Mouse (Mus musculus) effector memory CD4-positive, alpha-beta T cell, adult 5 months (primary cell): ENCODE data around the gene Scd1. TPM values are rescaled to one million over a fixed set of nuclear protein-coding genes. Genes with fewer than 3 reads are reported as not detected.

Experiments used
- polyA plus RNA-seq: library from polyadenylated mRNA; unstranded; fragments of 100-300 nt; shearing (Covaris generic); gene quantifications from one replicate; pipeline ENCODE4 v1.2.1, GENCODE M21; 2017

The Scd1 gene
- polyA plus RNA-seq: 0.62 TPM

GRCm38 (mm10) chr19:44407341-44408222, at the start of gene Scd1:
Gene Scd1, minus strand, starts transcription at chr19:44407879.

Other genes starting within 250 kb of the Scd1 start
- gene Pkd2l1, start 215.4 kb downstream of the Scd1 start, polyA plus RNA-seq: not detected
- gene Scd3, start 204.6 kb downstream of the Scd1 start, polyA plus RNA-seq: not detected
- 17.7 TPM for gene Scd2, start 114.2 kb downstream of the Scd1 start, polyA plus RNA-seq
- 0.26 TPM for gene Scd4, start 74.8 kb downstream of the Scd1 start, polyA plus RNA-seq
- not detected for gene Wnt8b, start 85.6 kb upstream of the Scd1 start, polyA plus RNA-seq
- gene Sec31b, start 138.0 kb upstream of the Scd1 start, polyA plus RNA-seq: 2.3 TPM
- gene Gm20538, start 145.0 kb upstream of the Scd1 start, polyA plus RNA-seq: not detected
- 155 TPM for gene Ndufb8, start 147.6 kb upstream of the Scd1 start, polyA plus RNA-seq
- 43.7 TPM for gene Hif1an, start 155.0 kb upstream of the Scd1 start, polyA plus RNA-seq